Mouse (Mus musculus) limb, embryonic 13.5 days (tissue): ENCODE measurements around the gene Naaa. TPM values are rescaled to one million over a fixed set of nuclear protein-coding genes. Genes with fewer than 3 reads are reported as not detected.
A peak's percentile ranks its signal among the peaks of the same experiment; 100 is the strongest.

Experiments used
- ATAC-seq: fragments of 200-750 bp; cut with Nextera tagmentation; 2 replicates; pipeline ENCODE4 v1.8.0; 2017; ENCODE audit warnings: low read depth, moderate number of reproducible peaks, moderate TSS enrichment; ENCODE audit not compliant: low FRiP score
- H3K27ac ChIP-seq: fragments of 300-500 bp; sonication (generic); 2 replicates; pipeline ENCODE4 v1.5.1; 2015; ENCODE audit warnings: inconsistent platforms, mild to moderate bottlenecking, moderate library complexity
- H3K27me3 ChIP-seq: fragments of 300-500 bp; sonication (generic); 2 replicates; pipeline ENCODE4 v1.6.1; 2015; ENCODE audit warnings: mild to moderate bottlenecking, inconsistent platforms
- H3K36me3 ChIP-seq: fragments of 300-500 bp; sonication (generic); 2 replicates; pipeline ENCODE4 v1.6.1; 2015; ENCODE audit warnings: inconsistent platforms, mild to moderate bottlenecking, moderate library complexity
- H3K4me1 ChIP-seq: fragments of 300-500 bp; sonication (generic); 2 replicates; pipeline ENCODE4 v1.6.1; 2015; ENCODE audit warnings: inconsistent platforms
- H3K4me2 ChIP-seq: fragments of 300-500 bp; sonication (generic); replicated peaks from 2 replicates; pipeline ENCODE4 v1.6.1; 2015; ENCODE audit warnings: inconsistent platforms, mild to moderate bottlenecking, moderate library complexity
- H3K4me3 ChIP-seq: fragments of 300-500 bp; sonication (generic); 2 replicates; pipeline ENCODE4 v1.5.1; 2015; ENCODE audit warnings: moderate library complexity, mild to moderate bottlenecking, inconsistent platforms
- H3K9ac ChIP-seq: fragments of 300-500 bp; sonication (generic); 2 replicates; pipeline ENCODE4 v1.6.1; 2015; ENCODE audit warnings: mild to moderate bottlenecking, inconsistent platforms
- H3K9me3 ChIP-seq: fragments of 300-500 bp; sonication (generic); 2 replicates; pipeline ENCODE4 v1.6.1; 2016; ENCODE audit warnings: inconsistent platforms
- WGBS: fragments of 180-500 bp; shearing (Covaris S2); methylation state at CpG from one replicate; pipeline ENCODE4 v1.1.7; 2015; 5-methylcytosine and 5-hydroxymethylcytosine counted together
- polyA plus RNA-seq: library from polyadenylated mRNA; unstranded; fragments of >200 nt; fragmentation: Nextera tagmentation; extraction: Ambion mirVana; gene quantifications from 2 replicates; pipeline ENCODE4 v1.2.1, GENCODE M21; 2015

The Naaa gene
- polyA plus RNA-seq, 1 experiment from 2014 or later: 11.6 TPM

- H3K9ac ChIP-seq: no peak overlapping the region
- H3K4me2 ChIP-seq: no peak overlapping the region
- H3K4me1 ChIP-seq: no peaks in the 10 kb centered on the region
- no peak overlapping the region for H3K27ac ChIP-seq
- H3K9me3 ChIP-seq: no peaks in the 10 kb centered on the region
- peaks cover 93% of the 10 kb centered on the region for H3K36me3 ChIP-seq
- H3K4me3 ChIP-seq: no peak overlapping the region
- ATAC-seq: no peak
- WGBS: 91% methylated on average over 13 of the region's 13 CpGs
- H3K27me3 ChIP-seq: no peaks in the 10 kb centered on the region
Measured at GRCm38 (mm10) chr5:92302149-92302840, 24.3 kb upstream of the Naaa start.

- Histone ChIP-seq H3K4me2 (no peak overlapping the region), H3K4me3 (no peak overlapping the region), H3K27me3 (no peaks in the 10 kb centered on the region), H3K27ac (no peak overlapping the region), H3K9me3 (no peaks in the 10 kb centered on the region), H3K9ac (no peak overlapping the region), H3K36me3 (peaks cover 94% of the 10 kb centered on the region), H3K4me1 (no peaks in the 10 kb centered on the region)
- ATAC-seq: no peak
- 91% methylated on average over 2 of the region's 2 CpGs for WGBS
Measured at GRCm38 (mm10) chr5:92294525-92294924, 16.6 kb upstream of the Naaa start.

- Histone ChIP-seq H3K36me3 (peaks cover 96% of the 10 kb centered on the region), H3K9ac (no peak overlapping the region), H3K9me3 (no peaks in the 10 kb centered on the region), H3K4me2 (no peak overlapping the region), H3K27ac (no peak overlapping the region), H3K4me1 (no peaks in the 10 kb centered on the region), H3K27me3 (no peaks in the 10 kb centered on the region), H3K4me3 (no peak overlapping the region)
- ATAC-seq: no peak
- WGBS: 91% methylated on average over 6 of the region's 6 CpGs
Measured at GRCm38 (mm10) chr5:92291652-92292414, 13.9 kb upstream of the Naaa start.

GRCm38 (mm10) chr5:92287840-92288239 lies 9.9 kb upstream of the Naaa start:
- H3K27ac ChIP-seq: no peak overlapping the region
- no peak for ATAC-seq
- no peak overlapping the region for H3K4me2 ChIP-seq
- H3K4me1 ChIP-seq: no peaks in the 10 kb centered on the region
- no peak overlapping the region for H3K9ac ChIP-seq
- H3K4me3 ChIP-seq: no peak overlapping the region
- 87% methylated on average over 6 of the region's 6 CpGs for WGBS
- H3K9me3 ChIP-seq: no peaks in the 10 kb centered on the region
- peaks cover 82% of the 10 kb centered on the region for H3K36me3 ChIP-seq
- no peaks in the 10 kb centered on the region for H3K27me3 ChIP-seq

DNA sequence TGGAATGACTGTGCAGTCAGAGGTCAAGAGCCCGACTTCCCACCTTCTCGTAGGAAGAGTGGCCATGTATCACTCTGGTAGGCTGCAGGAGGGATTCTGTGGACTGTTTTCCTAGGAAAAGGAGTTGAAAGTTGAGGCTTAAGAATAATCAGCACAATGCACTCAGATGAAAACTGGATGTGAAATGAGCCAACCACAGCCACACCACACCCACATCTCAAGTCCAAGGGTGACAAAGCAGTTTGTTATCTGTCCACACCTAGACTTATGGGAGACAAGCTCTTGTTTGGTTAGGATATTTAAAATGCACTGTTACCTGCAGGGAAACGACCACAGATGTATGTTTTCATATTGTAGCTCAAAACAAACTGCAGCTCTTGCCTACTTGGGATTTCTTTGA lies 5.1 kb upstream of the Naaa start:
- Histone ChIP-seq H3K27me3 (no peaks in the 10 kb centered on the region), H3K9me3 (no peaks in the 10 kb centered on the region), H3K27ac (no peak overlapping the region), H3K36me3 (peaks cover 37% of the 10 kb centered on the region), H3K4me1 (peaks cover 9% of the 10 kb centered on the region), H3K9ac (no peak overlapping the region), H3K4me3 (no peak overlapping the region), H3K4me2 (no peak overlapping the region)
- no peak for ATAC-seq
- 67% methylated on average over 3 of the region's 3 CpGs for WGBS

DNA sequence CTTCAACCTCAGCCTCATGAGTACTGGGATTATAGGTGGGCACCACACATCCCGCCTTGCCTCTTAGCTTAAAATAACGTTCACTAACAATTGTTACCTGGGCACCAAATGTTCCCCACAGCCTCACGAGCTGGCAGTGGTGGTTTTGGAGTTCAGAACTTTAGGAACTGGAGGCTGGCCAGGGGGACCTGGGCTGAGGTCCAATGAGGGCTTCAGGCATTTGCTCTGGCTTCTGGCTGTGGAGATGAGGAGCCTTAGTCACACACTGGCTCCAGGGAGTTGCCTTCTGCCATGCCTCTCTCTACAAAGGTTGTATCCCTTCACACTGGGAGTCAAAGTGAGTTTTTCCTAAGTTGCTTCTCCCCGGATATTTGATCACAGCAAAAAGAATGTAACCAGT lies 4.6 kb upstream of the Naaa start:
- no peak for ATAC-seq
- no peak overlapping the region for H3K27ac ChIP-seq
- no peaks in the 10 kb centered on the region for H3K9me3 ChIP-seq
- H3K27me3 ChIP-seq: no peaks in the 10 kb centered on the region
- H3K36me3 ChIP-seq: peaks cover 31% of the 10 kb centered on the region
- H3K4me3 ChIP-seq: no peak overlapping the region
- H3K9ac ChIP-seq: no peak overlapping the region
- no peak overlapping the region for H3K4me2 ChIP-seq
- 75% methylated on average over 4 of the region's 4 CpGs for WGBS
- H3K4me1 ChIP-seq: peaks cover 10% of the 10 kb centered on the region

GRCm38 (mm10) chr5:92278942-92279537 lies 1.1 kb upstream of the Naaa start:
- Histone ChIP-seq H3K4me1 (peaks cover 12% of the 10 kb centered on the region), H3K9me3 (no peaks in the 10 kb centered on the region), H3K27me3 (no peaks in the 10 kb centered on the region), H3K4me2 (peak overlapping the region; percentile 91; the same call in 1 of the 2 replicates), H3K27ac (no peak overlapping the region), H3K36me3 (0 out of 2 replicates have a peak, but pooled peaks cover under 1% of the 10 kb centered on the region), H3K4me3 (no peak overlapping the region), H3K9ac (no peak overlapping the region)
- ATAC-seq: no peak
- WGBS: 78% methylated on average over 10 of the region's 10 CpGs

GRCm38 (mm10) chr5:92270496-92270895 lies 7.5 kb downstream of the Naaa start:
- no peak overlapping the region for H3K4me2 ChIP-seq
- no peaks in the 10 kb centered on the region for H3K9me3 ChIP-seq
- H3K4me1 ChIP-seq: no peaks in the 10 kb centered on the region
- WGBS: 90% methylated on average over 7 of the region's 7 CpGs
- no peaks in the 10 kb centered on the region for H3K36me3 ChIP-seq
- H3K27me3 ChIP-seq: no peaks in the 10 kb centered on the region
- no peak overlapping the region for H3K9ac ChIP-seq
- no peak for ATAC-seq
- no peak overlapping the region for H3K4me3 ChIP-seq
- no peak overlapping the region for H3K27ac ChIP-seq

GRCm38 (mm10) chr5:92263761-92264359 lies 14.1 kb downstream of the Naaa start:
- H3K36me3 ChIP-seq: no peaks in the 10 kb centered on the region
- no peak overlapping the region for H3K9ac ChIP-seq
- peak; percentile 74 for ATAC-seq
- no peaks in the 10 kb centered on the region for H3K9me3 ChIP-seq
- H3K4me1 ChIP-seq: peaks cover 11% of the 10 kb centered on the region
- no peak overlapping the region for H3K4me2 ChIP-seq
- peak overlapping the region; percentile 55; the same call in 1 of the 2 replicates for H3K27ac ChIP-seq
- H3K27me3 ChIP-seq: no peaks in the 10 kb centered on the region
- WGBS: 49% methylated on average over 4 of the region's 4 CpGs
- H3K4me3 ChIP-seq: no peak overlapping the region

DNA sequence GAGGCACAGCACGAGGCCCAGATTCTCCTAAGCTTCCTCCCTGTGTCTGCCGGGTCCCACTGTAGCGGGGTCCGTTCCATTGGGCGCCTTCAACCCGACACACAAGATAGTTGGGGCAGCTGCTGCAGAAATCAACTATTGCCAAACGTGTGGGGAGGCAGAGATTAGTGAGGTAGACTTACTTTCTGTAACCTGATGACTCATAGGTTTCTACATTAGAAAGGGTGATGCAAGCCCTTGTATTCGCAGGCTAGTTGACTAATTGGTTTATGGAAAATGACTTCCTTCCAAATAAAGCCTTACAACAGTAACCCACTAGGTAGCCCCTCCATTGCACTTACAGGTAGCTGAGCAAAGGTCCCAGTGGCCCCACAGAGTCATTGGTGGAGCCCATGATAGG lies 15.3 kb downstream of the Naaa start:
- no peak for ATAC-seq
- Histone ChIP-seq H3K27me3 (no peaks in the 10 kb centered on the region), H3K36me3 (no peaks in the 10 kb centered on the region), H3K4me3 (no peak overlapping the region), H3K9ac (no peak overlapping the region), H3K27ac (no peak overlapping the region), H3K4me1 (peaks cover 11% of the 10 kb centered on the region), H3K4me2 (no peak overlapping the region), H3K9me3 (no peaks in the 10 kb centered on the region)
- 88% methylated on average over 8 of the region's 8 CpGs for WGBS

DNA sequence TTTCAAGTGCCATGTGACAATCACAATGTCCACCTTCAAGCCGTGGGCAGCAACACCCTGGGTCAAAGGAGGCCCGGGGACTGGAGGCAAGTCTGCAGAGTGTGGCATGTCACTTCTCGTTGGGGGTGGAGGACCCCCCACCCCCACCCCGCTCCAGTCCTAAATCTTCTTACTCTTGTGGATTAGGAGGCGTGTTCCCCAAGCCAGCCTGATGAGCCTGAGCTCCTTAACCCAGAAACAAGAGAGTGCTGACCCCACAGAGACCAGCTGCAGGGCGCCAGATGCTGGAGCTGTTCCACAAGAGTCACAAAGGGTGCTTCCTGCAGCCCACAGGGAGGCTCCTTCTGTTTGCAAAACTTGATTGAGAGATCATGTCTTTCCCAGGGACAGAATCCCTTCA lies 21.8 kb downstream of the Naaa start, which contains the start of gene Ppef2:
Ppef2 (minus strand) TSS at position 61 of the 400 bp plus-strand sequence.
- Histone ChIP-seq H3K9ac (no peak within 1 kb of the TSS), H3K4me2 (no peak within 1 kb of the TSS), H3K4me1 (peaks cover 14% of the 10 kb centered on the region), H3K36me3 (no peaks in the 10 kb centered on the region), H3K27me3 (no peaks in the 10 kb centered on the region), H3K9me3 (no peaks in the 10 kb centered on the region), H3K4me3 (no peak within 1 kb of the TSS), H3K27ac (no peak within 1 kb of the TSS)
- no peak for ATAC-seq
- WGBS: 17% methylated on average over 6 of the region's 6 CpGs

DNA sequence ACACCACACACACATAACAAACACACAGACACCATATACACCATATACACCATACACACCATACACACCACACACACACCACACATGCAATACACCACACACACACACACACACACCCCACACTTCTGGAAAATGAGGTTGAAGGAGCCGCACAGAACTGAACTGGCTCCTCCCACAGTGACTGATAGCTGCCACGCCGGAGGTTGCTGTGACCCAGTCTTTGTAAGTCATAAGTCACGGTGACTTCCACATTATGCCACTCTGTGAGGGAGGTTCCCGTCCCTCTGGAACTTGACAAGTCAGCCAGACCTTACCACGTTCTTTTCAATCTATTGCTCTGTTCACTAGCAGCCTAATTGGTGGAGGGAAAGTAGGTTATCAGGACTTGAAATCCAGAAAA lies 23.5 kb downstream of the Naaa start:
- WGBS: 73% methylated on average over 6 of the region's 6 CpGs
- H3K27me3 ChIP-seq: no peaks in the 10 kb centered on the region
- H3K9me3 ChIP-seq: no peaks in the 10 kb centered on the region
- no peak overlapping the region for H3K27ac ChIP-seq
- no peak overlapping the region for H3K4me2 ChIP-seq
- H3K36me3 ChIP-seq: no peaks in the 10 kb centered on the region
- H3K4me3 ChIP-seq: no peak overlapping the region
- ATAC-seq: no peak
- H3K9ac ChIP-seq: no peak overlapping the region
- peaks cover 14% of the 10 kb centered on the region for H3K4me1 ChIP-seq
